Mouse (Mus musculus): Measurements from ENCODE around the gene Gid4.

DNA sequence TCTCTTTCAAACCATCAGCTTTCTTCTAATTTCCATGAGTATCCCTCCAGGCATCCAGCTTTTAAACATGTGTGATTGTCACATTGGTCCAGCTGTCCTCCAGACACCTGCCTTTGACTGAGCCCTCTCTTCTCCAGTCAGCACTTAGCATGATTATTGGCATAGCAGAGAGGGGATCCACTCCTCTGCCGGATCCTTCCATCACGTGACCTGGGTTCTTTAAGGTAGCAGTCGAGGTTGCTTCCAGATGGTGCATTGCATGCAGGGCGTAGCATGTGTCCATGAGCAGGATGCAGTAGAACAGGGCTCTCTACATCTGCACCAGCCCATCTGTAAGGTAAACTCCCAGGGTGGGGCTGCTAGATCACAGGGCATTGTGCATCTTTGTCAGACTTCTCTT is 48.0 kb upstream of the Gid4 start:
- TF ChIP-seq POLR2A (IDR thresholded peaks at IDR 0.05; ENCODE audit: low read depth, low read length), result no peak
- TF ChIP-seq CTCF (IDR thresholded peaks at IDR 0.05; ENCODE audit: borderline replicate concordance, insufficient read depth, low read length), result no peak
